16 mouse cellular contexts compared by ENCODE assay signal in the genomic region with DNA sequence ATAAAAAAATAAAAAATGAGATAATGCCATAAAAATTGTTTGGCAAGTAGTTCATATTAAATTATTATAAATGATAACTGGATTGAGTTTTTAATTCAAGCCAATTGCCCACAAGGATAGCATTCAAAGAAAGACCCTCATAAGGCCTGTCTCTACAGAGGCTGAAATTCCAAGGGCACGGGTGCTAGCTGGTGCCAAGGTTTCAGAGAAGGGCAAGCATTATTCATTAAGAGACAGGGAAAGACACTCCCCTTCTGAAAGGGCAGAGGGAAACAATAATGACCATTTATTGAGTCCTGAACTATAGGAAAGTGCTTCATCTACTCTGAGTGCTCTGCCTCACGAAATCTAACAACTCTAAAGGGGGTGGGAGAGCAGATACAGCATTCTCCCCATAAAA.
"Had no signal": no experiment of that assay in that cellular context is flagged by ENCODE, and none has a peak within 500 bp of the region (broad histone marks: within the 10 kb centered on the region; RNA-seq: fewer than 3 reads in every experiment).

No protein-coding gene starts in this region.

- H3K27me3 ChIP-seq: lung, embryonic 15.5 days; midbrain, embryonic 13.5 days; midbrain, embryonic 15.5 days; neural tube, embryonic 12.5 days; stomach, embryonic 15.5 days had no signal

- ATAC-seq: lung, postnatal 0 days; midbrain, embryonic 13.5 days; midbrain, embryonic 15.5 days had no signal

- H3K9me3 ChIP-seq: lung, embryonic 15.5 days; midbrain, embryonic 13.5 days; midbrain, embryonic 15.5 days; neural tube, embryonic 12.5 days; stomach, embryonic 15.5 days had no signal

- H3K4me2 ChIP-seq: lung, embryonic 15.5 days; midbrain, embryonic 11.5 days; midbrain, embryonic 13.5 days; midbrain, embryonic 15.5 days; neural tube, embryonic 12.5 days; stomach, embryonic 15.5 days had no signal

- H3K9ac ChIP-seq: lung, embryonic 15.5 days; midbrain, embryonic 13.5 days; midbrain, embryonic 15.5 days; neural tube, embryonic 12.5 days; stomach, embryonic 15.5 days had no signal

- H3K4me3 ChIP-seq: lung, embryonic 15.5 days; megakaryocyte, embryonic 14.5 days; midbrain, embryonic 13.5 days; midbrain, embryonic 15.5 days; neural tube, embryonic 12.5 days; stomach, embryonic 15.5 days had no signal

- H3K4me1 ChIP-seq: lung, embryonic 15.5 days; midbrain, embryonic 13.5 days; midbrain, embryonic 15.5 days; neural tube, embryonic 12.5 days; stomach, embryonic 15.5 days had no signal

- H3K27ac ChIP-seq: lung, embryonic 15.5 days; macrophage; midbrain, embryonic 13.5 days; midbrain, embryonic 15.5 days; neural tube, embryonic 12.5 days; stomach, embryonic 15.5 days; stomach, postnatal 0 days had no signal

- DNase-seq: lung, postnatal 14 days; lung, postnatal 36 days; right cerebral cortex, postnatal 14 days; thymus, adult 2 months; thymus, postnatal 25 days; thymus, postnatal 4 days had no signal

- H3K36me3 ChIP-seq: lung, embryonic 15.5 days; midbrain, embryonic 13.5 days; midbrain, embryonic 15.5 days; neural tube, embryonic 12.5 days; stomach, embryonic 15.5 days had no signal
